Mouse (Mus musculus) kidney, postnatal 10 days (tissue): ENCODE data around the gene Sf1.

Experiments
- DNase-seq: peaks from one replicate; pipeline ENCODE4 v3.0.0; 2021; ENCODE audit warnings: mixed read lengths

The Sf1 gene

DNA sequence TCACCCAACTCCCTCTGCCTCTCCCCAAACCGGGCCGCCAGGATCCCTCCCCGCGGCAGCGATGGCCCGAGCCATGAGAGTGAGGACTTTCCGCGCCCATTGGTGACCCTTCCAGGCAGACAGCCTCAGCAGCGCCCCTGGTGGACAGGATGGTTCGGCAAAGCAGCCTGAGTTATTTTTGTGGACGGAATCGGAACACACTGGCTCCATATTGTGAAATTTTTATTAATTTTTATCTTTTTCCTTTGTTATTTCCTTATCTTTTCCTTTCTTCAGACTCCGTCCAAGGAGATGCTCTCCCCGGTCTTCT is 12.7 kb downstream of the Sf1 start:
- DNase-seq, result peak; percentile 81

DNA sequence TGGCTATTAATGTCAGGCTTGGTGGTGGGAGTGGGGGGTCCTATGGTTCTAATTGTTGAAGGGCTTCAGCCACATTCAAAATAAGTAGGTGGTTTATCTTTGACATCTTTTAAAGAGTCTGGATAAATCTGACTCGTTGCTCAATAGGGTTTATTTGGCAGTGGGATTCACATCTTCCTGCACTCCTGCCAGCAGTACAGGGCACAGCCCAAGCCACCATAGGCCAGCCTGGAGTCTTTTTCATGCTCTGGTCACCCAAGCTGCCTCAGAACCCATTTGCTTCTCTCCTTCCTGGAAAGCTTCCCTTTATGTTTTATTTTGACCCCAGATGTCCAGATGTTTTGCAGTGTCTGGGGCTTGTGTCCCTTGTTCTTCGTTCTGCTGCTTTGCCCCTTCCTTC is 13.2 kb downstream of the Sf1 start:
- no peak for DNase-seq

DNA sequence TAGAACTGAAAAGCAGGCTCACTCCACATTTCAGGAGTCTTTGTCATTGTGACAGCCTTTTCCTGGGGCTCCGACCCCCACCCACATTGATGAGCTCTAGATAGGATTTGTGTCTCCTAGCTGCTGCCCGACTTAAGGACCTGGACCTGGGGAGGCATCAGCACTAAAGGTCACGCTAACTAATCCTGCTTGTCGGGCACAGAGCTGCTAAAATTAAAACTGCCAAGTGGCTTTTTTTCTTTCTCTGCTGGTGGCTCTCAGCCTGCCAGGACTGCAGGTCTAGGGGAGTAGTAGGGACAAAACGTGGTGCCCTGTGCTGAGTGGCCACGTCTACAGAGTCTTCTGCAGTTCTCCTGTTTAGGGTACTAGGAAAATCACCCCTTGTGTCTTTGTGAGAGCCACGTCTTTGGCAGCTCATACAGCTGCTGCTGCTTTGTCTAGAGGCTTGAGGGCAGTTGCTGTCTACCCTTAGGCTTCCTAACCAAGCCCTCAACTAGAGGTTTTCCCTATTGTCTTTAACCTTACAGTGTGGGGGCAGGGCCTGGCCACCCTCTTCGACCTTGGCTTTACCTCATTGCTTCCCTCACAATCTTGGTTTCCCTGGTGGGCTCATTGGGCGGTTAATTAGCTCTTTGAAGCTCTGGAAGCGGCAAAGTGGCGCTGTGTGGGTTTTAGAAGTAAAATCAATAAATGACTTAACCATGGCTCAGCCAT is 14.0 kb downstream of the Sf1 start:
- no peak for DNase-seq

DNA sequence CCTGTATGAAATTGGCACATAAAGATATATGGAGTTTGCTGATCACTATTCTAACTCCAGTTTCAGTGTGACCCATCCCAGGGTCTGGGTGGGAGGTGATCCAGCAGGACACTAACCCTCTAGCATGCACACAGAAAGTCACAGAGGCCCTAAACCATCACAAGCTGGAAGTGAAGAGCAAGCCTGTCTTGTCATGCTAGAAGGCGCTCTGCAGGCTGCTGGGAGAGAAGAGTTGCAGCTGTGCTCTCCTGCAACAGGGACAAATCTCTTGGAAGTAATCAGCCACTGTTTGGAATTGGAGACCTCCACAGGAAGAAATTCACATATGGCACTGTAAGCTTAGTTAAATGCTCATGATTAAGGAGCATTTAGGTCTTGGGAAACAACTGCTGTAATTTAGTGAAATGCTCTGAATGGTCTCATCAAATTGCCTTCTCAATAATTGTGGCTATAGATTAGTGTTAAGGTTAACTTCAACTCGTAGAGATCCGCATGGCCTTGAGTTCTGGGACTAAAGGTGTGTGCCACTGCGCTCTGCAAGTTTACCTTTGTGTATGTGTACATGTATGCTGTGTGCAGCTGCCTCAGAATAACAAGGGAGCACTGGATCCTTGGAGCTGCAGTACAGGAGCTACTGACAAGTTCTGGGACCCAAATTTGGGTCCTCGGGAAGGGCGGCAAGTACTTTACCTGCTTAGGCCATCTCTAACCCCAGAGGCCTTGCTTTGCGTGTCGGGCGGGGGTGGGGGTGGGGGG is 17.1 kb downstream of the Sf1 start:
- no peak for DNase-seq

DNA sequence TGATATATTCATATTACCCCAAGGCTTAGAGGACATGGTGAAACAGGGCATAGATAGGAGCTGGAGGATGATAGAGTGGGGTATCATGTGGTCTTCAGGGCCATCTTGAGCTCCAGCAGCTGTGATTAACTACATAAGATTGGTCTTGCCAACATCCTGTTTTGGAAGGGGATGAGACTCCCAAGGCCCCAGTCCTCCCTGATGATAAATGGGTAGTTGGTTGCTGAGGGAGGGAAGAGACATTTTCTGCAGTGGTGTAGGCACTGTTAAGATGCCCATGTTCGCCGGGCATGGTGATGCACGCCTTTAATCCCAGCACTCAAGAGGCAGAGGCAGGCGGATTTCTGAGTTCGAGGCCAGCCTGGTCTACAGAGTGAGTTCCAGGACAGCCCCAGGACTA is 17.7 kb downstream of the Sf1 start:
- DNase-seq, result no peak

DNA sequence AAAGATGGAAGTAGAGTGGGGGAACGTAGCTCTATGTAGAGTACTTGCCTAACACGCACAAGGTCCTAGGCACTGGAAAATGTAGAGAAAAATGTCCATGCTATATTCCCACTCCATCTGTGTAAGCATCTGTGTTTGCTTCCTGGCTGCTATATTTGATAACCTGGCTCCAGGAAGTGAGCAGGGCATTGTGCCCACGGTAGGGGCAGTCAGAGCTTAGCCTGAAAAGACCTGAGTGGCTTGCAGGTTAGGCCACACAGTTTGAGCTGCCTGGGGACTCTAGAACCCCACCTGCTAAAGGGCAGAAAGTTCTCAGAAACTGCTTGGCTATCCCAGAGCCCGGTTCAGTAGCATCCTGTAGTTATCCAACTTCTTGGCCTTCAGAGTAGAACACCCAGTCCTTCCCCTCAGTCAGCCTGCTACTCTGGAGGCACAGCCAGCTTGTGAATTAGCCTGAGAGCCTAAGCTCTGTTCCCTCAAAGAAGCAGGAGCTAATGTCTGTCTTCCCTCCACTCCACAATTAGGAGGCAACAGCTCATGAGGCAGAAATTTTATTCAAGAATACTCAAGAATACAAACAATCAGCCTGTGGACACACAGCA is 18.9 kb downstream of the Sf1 start:
- DNase-seq, result no peak

DNA sequence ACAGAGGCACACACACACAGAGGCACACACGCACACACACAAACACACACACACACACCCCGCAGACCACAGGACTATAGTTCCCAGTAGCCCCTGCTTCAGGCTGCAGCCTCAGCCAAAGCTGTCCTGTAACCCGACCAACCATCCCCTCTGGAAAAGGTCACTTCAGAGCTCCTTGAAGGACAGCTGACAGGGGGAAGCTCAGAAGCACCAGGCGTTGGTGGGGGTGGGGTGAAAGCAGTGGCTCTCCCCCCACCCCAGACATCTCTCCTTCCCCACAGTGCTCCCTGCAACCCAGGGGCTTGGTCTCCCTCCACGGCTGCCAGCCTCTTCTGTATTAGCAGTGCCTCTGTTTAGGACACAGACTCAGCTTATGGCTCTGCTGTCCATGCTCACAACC is 20.0 kb downstream of the Sf1 start:
- no peak for DNase-seq

DNA sequence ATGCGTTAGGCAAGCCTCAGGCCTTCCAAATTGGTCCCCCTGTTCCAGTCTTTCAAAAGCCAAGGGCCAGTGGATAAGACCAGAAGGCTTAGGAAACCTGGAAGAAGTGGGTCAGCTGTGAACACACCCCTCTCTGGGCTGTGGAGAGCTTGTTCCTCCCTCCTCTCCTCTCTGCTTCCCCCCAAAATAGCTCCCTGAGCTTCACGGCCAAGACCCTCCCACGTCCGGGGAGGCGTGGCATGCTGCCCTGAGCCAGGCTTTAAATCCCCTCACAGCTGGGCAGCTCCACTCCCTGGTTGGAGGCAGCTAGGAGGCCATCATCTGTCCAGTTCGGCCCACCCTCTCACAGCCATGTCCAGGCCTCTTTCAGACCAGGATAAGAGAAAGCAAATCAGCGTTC is 20.6 kb downstream of the Sf1 start, which contains the start of gene Pygm:
Pygm (plus strand) TSS at position 272 of the 400 bp plus-strand sequence.
- DNase-seq, result peak; percentile 90

DNA sequence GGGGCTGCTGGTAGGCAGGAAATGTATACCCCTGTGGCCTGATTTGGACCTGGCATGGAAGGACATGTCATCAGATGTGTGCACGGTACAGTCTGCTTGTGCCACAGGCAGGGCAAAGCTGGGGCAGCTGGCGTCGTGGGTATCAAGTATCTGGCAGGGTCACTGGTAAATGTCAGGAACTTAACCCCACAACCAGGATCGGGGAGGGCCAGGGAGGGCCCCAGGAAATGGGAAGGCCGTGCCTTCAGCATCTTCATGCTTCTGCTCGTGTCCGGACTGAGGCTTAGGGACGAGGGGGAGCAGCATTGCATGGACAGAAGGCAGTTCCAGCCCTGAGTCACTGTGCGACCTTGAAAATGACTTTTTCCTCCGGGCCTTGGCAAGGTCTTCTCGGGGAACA is 21.5 kb downstream of the Sf1 start:
- DNase-seq, result peak; percentile 31

DNA sequence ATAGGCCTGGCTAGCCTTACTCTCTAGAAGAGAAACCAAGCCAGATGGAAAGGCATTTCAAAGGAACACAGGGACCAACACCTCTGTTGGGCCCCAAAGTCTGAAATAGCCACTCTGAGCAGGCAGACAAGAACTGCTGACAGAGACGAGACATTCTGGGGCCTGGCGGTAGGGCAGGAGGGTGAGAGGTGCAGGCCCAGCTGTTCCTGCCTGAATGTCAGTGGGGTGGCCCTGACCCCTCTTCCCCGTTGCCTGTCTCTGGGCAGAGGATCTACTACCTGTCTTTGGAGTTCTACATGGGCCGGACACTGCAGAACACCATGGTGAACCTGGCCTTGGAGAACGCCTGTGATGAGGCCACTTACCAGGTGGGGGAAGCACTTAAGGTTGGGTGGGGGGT is 21.9 kb downstream of the Sf1 start:
- no peak for DNase-seq

DNA sequence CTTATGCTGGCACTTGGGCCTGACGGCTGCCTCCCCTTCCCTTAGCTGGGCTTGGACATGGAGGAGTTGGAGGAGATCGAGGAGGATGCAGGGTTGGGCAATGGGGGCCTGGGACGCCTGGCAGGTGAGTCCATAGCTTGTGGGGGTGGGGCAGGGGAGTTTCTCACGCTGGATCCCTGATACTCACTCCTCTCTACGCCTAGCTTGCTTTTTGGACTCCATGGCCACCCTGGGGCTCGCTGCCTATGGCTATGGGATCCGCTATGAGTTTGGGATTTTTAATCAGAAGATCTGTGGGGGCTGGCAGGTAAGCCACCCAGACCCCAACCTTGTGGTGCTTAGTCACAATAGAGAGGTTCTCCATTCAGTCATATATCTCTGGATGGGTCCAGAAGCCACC is 22.3 kb downstream of the Sf1 start:
- no peak for DNase-seq

DNA sequence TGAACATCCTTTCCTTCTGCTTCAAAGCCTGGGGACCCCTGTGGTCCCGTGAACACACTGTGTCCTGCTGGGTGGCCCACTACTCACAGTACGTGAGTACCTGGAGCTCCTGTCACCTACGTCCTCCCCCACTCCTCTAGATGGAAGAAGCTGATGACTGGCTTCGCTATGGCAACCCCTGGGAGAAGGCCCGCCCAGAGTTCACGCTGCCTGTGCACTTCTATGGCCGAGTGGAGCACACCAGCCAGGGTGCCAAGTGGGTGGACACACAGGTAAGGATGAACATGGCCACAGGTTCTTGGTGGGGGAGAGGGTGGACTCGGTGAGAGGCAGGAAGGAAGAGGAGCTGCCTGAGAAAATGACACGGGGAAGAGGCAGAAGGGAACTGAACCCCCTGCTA is 22.7 kb downstream of the Sf1 start:
- no peak for DNase-seq

DNA sequence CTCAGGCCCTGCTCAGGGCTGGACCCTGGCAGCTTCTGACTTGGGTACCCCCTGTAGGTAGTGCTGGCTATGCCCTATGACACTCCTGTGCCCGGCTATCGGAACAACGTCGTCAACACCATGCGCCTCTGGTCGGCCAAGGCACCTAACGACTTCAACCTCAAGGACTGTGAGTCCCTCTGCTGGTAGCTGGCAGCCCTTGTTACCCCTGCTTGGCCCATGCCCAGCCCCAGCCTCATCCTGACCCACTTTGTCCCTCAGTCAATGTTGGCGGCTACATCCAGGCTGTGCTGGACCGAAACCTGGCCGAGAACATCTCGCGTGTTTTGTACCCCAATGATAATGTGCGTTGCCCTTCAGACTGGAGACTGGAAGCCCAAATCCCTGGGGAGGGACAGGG is 24.5 kb downstream of the Sf1 start:
- DNase-seq, result no peak

DNA sequence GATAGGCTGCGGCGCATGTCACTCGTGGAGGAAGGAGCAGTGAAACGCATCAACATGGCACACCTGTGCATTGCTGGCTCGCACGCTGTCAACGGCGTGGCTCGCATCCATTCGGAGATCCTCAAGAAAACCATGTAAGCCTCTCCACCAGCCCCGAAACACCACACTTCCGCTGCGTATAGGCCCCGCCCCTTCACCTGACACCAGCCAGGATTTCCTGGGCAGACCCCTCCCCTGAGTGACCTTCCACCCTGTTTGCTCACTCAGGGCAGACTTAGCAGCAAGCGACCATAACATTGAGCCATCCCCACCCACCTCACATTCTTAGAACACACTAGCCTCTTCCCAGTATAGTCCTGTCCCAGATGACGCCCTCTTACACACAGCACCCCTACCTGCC is 26.3 kb downstream of the Sf1 start:
- DNase-seq, result no peak

DNA sequence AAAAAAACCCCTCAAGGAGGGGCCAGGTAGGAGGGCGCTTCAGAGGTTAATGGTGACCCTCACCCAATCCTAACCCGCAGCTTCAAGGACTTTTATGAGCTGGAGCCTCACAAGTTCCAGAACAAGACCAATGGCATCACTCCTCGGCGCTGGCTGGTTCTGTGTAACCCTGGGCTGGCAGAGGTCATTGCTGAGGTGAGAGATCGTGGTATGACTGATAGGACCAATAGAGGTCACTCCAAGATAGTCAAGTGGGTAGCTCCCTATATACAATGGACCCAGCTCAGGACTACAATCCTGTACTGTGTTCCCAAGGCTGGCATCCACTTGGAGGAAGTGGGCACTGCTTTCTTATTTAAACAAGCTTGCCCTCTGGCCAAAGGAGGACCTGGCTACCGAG is 26.8 kb downstream of the Sf1 start:
- no peak for DNase-seq

DNA sequence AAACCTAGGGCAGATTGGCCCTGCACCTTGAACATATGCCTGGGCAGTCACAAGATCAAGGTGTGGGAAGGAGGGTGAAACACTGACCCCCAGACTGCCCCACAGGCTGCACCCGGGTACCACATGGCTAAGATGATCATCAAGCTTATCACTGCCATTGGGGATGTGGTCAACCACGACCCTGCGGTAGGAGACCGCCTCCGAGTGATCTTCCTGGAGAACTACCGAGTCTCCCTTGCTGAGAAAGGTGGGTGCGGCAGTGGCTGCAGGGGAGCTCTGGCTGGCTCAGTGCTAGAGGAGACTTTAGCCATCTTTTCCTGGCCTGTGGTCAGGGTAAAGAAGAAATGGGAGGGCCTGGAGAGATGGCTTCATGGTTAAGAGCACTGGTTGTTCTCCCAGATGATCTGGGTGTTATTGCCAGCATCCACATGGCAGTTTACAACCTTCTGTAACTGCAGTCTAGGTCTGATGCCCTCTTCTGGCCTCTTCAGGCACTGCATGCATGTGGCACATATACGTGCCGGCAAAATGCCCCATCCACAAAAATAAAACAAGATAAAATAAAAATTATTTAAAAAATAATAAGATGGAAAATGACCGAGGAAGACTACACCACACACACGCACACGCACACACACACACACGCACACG is 29.4 kb downstream of the Sf1 start:
- DNase-seq, result no peak

DNA sequence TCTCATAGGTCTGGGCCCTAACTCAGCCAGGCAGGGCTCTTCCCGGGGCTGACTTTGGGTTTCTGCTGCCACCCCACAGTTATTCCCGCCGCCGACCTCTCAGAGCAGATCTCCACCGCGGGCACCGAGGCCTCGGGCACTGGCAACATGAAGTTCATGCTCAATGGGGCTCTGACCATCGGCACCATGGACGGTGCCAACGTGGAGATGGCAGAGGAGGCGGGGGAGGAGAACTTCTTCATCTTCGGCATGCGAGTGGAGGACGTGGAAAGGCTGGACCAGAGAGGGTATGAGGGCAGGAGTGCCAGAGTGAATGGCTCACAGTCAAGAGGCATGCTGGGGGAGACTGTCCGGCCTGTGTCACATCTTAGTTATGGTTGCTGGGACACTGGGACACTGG is 30.1 kb downstream of the Sf1 start:
- DNase-seq, result no peak

DNA sequence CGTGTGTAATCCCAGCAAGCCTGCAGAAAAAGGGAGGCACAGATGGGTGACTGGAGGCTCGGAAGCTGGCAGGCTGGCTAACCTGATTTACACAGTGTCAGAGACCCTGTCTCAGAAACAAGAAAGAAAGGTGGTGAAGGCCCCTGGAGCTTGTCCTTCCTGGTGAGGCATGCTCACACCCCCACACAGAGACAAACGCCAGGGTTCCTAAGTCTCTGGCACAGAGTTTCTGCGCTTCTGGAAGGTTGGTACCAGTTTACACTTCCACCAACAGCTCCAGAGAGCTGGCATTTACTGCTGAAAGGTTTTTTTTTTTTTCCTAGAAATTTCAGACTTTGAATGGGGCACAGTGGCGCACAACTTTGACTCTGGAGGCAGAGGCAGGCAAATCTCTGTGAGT is 32.7 kb downstream of the Sf1 start:
- DNase-seq, result no peak

DNA sequence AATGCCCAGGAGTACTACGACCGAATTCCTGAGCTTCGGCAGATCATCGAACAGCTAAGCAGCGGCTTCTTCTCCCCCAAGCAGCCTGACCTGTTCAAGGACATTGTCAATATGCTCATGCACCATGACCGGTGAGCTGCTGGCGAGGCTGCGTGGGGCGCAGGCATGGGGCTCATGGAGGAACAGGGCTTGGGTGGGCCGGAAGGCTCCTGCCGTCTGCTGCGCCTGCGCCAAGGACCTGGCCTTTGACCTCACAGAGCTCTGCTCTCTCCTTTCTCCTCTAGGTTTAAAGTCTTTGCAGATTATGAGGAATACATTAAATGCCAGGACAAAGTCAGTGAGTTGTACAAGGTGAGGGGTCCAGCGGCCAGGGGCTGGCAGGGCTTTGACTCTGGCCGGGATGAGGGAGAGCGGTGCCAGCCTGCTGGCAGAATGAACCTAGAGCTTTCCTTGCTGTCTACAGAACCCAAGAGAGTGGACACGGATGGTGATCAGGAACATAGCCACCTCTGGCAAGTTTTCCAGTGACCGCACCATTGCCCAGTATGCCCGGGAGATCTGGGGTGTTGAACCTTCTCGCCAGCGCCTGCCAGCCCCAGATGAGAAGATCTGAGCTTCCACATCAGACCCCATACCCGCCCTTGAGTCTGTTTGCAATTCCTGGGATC is 34.2 kb downstream of the Sf1 start:
- DNase-seq, result no peak

DNA sequence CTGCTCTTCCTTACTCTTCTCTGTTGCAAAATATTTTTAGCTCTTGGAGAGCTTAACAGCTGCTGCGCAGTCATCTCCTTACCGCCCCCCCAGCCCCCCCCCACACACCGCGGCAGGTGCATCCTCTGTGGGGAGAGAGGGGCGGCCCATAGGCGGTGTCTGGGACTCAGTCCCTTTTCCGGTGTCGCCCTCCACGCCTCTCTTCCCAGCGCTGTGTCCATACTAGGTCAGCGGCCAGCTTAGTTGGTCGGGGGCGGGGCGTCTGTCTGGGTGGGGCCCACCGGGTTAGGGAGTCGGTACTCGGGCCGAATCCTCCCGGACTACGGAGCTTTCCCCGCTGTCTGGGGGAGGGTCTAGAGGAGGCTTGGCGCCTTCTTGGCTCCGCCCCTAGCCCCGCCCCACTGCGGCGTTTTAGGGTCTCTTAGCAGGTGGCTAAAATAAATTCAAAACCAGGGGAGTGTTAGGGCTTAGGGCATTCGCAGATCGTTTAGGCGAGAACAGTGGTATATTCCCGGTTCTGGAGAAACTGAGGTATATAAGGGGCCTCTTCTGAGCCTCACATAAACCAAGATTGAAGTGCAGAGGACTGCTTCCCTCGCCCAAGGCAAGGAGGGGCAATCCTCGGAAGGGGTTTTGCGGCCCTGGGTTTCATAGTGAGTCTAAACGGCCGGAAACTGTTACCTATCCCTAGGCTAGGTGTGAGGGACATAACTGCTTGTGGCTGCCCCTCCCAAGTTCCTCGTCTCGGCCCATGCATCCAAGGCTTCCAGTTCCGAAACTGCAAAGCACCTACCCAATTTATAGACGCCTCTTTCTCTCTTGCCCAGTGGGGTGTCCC is 35.2 kb downstream of the Sf1 start:
- DNase-seq, result peak; percentile 88

DNA sequence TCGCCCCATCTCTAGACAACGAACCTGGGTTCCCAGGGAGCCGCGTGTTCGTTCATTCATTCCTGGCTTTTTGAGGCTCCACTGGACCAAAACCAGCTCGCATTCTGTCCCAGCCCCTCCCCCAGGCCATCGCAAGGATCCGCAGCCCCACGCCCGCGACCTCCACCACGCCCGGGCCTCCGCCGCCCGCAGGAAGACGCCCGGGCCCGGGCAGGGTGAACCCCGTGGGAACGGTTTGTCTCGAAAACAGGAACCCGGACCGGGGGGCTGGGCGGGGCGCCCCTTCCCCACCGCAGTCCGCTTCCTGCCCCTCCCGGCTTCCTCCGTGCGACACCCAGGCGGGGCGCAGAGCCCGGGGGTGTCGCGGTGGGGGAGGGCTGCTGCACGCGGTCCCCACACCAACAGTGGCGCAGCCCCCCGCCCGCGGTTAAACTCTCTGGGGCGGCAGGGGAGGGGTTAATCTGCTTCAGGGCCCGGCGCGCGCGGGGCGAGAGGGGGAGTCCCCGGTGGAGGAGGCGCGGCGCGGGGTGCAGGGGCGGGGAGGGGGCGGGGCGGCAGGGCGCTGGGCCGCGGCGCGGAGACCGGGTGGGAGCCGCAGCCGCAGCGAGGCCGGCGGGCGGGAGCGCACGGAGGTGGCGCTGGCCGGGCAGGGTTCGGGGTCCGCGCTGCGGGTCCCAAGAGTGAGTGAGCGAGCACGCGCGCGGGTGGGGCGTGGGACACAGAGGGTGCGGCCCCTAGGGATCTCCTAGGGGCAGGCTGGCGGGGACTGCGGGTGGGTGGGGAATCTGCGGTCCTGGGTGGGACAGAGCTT is 36.0 kb downstream of the Sf1 start, which contains the start of gene Rasgrp2:
Rasgrp2 (plus strand) TSS at position 56 of the 811 bp plus-strand sequence.
- peak; percentile 80 for DNase-seq
